Mouse (Mus musculus) layer of hippocampus, adult 9-10 months (tissue): Measurements from ENCODE around the gene Pdrg1.

Source experiments
- DNase-seq: peaks from one replicate; pipeline ENCODE4 v3.0.0; 2022; ENCODE audit warnings: low spot score

Gene Pdrg1

DNA sequence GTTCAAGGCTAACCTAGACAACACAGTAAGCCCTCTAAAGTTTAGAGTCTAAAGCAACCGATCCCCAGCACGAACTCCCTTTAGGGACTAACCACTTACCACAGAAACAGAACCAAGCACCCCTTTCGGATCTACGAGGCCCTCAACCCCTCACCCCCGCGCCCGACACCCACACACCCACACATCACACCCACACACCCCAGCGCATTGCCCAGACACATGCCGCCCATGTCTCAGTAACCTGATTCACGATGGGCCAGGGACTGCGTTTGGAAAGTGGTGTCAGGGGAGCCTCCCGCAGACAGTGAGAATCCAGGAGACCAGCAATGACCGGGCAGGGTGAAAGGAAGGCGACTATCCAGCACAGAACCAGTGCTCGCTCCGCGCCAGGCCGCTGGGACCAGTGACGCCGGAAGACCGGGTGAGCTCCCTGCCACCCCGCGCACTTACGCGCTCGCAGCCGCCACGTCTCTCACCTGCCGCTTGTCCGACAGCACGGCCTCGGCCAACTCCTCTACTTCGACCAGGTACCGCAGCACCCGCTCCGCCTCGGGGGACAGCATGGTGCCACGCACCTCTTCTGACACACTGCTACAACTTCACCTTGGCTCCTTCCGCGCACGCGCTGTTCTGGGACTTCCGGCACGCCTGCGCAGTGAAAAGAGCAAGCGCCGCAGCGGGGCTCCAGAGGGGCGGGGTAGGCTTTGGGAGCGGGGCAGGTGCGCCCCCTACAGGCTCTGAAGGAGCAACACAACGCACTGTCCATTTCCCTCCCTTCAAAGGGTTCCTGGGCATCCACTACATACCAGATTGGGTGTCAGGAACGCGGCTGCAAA, at the start of gene Pdrg1:
Gene Pdrg1 (minus strand): TSS at position 670 of the 836 bp plus-strand sequence.
- peak; percentile 89 for DNase-seq

DNA sequence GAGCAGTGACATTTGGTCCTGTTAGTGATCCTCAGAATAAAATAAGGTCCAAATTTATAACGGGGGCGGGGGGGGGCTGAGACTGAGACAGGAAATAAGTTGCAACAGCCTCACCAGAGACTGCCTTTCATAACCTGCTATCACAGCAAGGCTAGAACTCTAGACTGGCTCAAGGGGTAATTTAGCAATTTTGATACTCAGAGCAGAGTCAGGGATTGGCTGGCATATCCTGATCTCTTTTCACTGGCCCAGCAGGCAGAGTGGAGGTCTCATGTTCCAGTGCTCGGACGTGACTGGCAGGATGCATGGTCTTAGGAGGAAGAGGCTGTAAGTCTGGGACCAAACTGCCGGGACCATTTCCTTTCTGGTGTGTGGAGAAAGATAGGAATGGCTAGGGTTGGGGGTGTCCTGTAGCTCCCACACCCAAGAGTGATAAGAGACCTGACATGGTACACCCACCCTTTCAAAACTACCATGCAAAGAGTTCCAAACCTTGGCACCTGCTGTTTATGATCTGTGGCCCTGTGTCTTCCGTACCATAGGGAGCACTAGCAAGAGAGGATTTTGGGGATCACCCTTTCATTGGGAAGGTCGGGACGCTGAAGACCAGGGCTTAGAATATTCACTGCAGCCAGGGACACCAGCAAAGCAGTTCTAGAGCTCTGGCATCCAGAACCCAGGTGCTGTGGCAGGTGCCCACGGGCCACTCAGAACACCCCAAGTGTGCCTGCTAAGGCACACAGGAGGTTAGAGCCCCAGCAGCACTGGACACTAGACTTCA, 49.2 kb upstream of the Pdrg1 start:
- no peak for DNase-seq

DNA sequence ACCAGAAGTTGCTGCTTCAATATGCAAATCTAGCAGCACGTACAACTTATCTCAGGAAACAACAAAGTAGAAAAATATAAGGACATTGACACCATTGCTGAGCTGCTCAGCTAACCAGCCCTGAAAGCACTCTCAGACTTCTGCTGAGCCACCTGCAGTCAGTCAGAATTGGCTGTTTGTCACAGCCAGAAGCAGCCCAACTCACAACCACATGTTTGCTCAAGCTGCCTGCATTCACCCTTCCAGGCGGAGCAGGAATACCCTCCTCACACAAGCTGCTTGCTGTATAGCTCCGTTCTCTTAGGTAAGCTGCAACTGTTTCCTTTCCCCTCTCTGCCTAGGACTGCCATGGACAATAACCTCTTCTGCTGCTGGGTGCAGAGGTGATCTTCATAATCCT, 48.2 kb upstream of the Pdrg1 start:
- DNase-seq, result no peak

DNA sequence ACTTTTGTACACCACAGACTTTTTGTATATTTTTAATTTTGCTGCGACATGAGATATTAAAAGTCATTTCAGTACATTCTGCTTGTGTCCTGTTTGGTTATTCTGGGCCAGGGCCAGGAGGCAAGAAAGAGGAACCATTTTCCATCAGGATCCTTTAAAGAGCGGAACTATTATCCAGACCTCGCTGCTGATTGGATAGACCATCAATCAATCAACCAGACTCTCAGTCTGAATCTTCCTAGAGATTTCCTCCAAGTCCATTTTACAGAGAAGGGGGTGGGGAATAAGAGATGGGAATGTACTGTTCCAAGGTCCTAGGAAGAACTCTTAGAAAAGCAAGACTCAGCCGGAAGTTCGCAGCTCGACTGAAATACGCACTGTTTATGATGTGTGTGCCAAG, 45.0 kb upstream of the Pdrg1 start:
- no peak for DNase-seq

DNA sequence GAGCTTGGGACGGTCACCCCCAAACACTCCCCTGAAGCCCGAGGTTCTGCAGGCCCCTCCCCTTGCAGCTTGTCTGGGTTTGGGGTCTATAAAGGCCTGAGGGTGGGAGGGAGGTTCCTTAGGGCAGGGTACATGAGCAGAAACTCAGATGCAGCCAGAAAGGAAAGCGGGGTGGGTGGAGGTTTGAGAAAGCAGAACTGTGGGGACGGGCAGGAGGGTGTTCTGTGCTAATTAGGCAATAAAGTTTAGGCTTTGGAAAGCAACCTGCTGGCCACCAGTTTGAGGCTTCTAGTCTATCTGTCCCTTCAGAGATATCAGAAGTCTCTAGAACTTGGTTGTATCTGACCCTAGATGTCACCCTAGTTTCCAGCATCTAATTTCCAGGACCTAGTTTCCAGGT, 43.1 kb upstream of the Pdrg1 start:
- no peak for DNase-seq

DNA sequence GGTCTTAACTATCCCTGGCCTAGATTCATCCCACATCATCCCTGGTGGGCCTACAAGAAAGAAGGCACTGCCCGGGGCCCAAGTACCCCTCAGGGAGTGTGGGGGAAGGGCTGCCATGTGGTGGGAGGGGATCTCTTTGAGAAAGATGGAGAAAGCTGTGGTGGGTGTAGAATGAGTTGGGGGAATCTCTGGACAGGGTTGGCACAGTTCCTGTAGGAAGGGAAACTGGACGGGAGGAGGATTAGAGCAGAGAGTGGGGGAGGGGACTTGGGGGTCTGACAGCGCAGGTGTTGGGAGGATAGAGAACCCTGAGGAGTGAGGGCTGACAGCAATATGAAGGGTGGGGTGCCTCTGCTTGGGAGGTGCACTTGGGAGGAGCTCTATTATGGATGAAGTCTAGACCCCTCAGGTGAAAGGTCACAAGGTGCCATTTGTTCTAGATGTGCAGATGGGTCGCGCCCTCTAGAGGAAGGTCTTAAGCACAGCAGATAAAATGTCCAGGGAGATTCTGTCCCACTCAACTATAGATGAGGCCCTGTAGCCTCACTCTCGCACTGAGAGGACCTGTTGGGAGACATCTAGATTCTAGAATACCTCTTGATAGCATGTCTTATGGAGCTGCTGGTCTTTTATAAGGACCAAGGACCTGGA, 40.2 kb upstream of the Pdrg1 start:
- no peak for DNase-seq

DNA sequence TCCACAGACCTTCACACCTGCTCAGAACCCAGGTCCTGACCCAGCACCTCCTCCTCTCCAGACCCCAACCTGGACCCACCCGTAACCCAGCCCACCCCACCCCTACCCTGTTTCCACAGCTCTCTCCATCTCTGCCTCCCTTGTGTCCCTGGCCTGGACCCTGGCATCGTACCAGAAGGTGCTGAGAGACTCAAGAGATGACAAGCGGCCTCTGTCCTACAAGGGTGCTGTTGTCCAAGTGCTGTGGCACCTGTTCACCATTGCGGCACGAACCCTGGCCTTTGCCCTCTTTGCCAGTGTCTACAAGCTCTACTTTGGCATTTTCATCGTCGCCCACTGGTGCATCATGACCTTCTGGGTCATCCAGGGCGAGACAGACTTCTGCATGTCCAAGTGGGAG, 38.7 kb upstream of the Pdrg1 start:
- DNase-seq, result no peak

DNA sequence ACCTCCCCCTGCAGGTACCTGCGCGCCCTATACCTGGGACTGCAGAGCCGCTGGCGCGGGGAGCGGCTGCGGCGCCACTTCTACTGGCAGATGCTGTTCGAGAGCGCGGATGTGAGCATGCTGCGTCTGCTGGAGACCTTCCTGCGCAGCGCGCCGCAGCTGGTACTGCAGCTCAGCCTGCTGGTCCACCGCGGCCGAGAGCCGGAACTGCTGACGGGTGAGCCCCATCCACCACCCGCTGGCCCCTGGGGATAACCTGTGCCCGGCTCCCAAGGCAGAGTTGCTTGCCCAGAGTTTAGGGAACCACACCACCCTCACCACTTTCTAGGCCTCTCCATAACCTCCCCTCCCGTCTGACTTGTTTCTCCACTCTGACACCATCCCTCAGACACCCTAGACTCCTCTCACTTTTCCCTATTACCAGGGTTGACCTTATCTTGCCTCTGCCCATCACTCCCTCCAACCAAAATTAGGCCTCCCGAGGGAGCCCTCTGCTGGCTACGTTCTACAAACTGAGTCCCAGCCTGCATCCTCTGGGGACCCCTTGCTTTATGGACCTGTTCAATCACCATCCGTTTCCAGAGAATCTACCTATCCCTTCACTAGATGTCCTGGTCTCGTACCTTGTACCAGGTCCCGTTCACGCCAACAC, 37.6 kb upstream of the Pdrg1 start:
- DNase-seq, result no peak

DNA sequence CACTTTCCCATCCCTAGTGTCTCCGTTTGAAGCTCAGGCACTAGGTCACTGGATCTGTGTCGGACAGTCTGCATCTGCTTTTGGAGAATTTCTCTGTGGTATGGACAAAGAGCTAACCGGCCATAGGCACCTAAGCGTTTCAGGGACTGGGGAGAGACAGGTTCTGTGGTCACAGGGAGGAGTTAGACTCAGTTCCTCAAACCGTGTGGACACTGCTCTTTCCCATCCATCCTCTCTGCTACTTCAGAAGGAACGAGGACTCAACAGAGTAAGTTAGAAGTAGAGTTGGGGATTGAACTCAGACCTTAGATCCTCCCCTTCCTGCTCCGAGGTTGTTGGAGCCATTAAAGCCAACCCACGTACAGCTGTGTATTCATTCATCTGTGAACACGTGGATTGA, 36.3 kb upstream of the Pdrg1 start:
- no peak for DNase-seq

DNA sequence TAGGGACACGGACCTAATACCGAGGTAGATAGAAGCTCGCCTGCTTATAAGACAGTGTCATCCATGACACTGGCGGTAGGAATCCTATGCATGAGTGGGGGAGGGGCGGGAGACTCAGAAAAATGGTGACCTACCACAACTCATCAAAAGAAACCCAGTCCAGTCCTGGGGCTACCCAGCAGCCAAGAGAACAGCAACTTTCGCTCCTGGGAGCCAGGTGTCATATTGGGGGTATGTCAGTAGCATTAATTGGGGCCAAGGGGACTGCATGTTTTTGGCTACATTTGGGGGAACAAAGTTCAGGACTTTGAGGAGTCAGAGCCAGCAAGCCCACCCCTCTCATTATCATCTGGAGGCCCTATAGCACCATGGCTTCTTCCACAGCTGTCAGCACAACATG, 35.9 kb upstream of the Pdrg1 start:
- no peak for DNase-seq

DNA sequence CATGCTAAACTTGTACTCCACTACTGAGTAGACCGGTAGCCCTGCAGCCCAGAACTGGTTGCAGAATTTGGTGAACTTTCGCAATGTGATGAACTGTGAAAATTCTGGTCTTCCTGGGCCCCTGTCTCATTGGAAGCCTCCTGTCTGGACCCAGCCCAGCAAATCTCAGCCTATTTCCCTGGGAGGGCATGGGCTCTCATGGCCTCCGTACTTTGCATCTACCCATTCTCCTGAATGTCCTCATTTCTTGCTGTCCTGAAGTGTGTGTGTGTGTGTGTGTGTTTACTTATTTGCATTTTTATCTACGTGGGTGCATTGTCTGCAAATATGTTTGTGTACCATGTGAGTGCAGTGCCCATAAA, 34.8 kb upstream of the Pdrg1 start:
- DNase-seq, result no peak

DNA sequence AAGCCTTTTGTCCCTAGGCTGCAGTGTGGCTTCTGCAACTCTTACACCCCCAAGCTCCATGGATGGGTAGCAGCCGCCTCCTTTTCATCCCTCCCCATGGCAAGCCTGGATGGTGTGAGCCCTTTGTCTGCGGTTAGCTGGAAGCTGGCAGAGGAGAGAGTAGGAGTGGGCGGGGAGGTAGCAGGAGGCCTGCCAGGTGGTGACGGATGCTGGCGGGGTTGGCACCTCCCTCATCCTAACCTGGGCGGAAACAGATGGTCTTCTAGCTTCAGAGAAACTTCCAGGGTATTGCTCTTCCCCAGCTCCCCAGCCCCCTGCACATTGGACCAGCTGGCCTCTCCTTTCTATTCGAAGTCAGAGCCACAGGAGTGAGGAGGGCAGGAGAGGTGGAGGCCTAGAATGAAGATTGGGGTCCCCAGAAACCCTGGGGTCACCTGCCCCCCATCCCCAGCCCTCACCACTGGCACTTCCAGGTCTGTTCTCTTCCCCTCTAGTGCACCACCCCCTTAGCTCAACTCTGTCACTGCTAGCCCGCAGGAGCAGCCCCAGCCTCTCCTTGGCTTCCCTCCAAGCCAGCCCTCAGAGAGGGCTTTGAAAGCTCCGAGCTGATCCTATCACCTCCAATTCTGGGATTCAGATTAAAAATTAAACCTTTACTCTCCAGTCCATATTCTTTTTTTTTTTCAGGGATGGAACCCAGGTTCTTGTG, 34.2 kb upstream of the Pdrg1 start:
- no peak for DNase-seq

DNA sequence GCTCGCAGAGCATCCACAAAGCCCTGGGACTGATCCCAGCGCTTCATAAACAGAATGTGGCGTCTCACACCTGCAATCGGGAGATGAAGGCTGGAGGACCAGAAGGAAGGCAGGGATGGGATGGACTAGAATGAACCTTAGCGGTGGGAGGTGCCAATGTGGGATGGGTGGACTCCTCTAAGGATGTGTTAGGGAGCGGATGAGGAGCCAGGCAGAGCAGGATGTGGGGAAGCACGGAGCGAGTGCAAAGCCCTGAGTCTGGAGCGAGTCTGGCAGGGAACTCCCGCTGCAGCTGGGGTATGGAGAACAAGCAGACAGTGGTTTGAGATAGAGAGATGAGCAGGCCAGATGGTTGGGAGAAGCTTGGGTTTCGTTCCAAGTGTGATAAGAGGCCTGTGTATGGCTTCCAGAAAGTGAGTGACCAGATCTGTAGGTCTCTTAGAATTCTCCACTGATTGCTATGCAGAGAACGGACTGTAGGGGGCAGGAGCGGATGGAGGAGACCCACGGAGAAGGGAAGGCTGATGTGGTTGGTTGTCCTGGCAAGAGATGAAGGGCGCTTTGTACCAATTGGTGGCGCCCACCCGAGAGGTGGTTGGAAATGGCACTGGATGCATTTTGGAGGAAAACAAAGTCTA, 32.7 kb upstream of the Pdrg1 start:
- DNase-seq, result no peak

DNA sequence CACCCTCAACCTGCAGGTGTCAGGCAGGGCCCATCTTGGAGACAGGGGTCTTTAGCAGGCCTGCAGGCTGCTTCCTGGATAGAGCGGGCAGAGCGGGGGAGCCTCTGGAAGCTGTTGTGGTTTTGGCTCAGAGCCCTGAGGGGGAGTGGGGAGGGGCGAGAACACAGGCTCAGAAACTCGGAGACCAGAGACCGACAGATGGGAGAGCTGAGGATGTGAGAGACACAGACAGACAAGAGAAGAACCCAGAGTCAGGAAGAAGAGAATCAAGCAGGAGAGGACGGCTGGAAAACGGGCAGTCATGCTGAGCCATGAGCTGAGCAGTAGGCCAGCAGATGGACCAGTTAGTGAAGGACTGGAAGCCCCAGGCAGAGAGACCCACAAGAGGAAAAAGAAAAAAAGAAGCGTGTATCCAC, 30.7 kb upstream of the Pdrg1 start:
- DNase-seq, result no peak

DNA sequence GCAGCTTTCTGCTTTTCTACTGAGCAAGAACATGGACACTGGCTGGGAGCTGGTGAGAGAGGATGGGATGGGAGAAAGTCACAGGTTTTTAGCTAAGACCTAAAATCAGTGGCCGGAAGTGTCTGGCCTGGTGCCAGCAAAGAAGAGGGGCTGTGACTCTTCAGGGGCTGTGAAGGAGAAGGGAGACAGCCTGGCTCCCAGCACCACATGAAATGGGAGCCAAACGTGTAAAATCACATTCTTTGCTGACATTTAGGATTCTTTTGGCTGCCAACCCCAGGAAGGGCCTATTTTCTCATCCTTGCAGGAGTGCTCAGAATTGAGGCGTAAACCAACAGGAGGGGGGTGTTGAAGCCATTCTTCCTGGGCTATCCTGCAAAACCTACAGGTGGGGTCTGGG, 28.7 kb upstream of the Pdrg1 start:
- DNase-seq, result no peak

DNA sequence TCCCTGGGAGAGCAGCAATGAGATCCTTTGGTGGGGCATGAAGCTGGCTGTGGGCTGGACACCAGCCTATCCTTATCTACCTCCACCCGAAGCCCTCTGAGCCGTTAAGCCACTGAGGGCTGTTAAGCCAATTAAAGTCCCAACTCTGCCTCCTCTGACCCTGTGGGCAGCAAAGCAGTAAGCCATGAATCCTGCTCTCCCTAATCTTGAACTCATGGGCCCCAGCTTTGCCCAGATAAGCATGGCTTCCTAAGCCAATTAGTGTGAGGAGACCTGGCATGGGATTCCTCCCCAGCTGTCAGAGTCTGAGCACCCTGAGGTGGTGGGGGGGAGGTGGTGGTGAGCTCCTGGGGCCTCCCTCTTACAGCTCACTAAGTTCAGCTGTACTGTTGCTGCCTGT, 21.5 kb upstream of the Pdrg1 start:
- DNase-seq, result no peak

DNA sequence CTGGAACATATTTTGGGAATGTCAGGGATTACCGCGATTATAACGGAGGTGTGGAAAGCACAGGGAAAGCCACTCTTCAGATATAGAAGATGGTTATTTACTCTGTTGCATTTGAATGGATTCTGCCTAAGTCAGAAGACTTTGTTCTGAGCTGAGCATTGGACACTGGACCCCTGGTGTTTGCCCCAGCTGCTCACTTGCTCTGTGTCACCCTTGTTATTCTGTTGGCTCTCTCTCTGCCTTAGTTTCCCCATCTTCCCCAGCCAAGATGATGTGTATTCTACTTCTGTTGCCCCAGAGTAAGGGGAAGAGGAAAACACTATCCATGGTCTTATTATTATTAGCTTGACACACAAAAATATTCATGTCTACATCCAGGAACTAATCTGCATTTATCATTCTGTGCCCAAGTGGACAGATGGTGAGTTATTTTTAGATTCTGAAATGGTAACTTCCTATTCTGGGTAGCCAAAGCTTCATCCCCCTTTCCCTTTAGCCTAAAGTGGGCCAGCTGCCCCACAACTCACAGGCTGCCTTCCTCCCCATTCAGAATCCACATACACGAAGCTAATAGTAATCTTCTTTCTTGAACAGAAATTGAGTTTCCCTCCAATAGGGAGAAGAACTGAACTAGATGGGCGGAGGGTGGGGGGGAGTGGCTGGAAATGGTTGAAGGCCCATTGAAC, 18.5 kb upstream of the Pdrg1 start:
- DNase-seq, result no peak

DNA sequence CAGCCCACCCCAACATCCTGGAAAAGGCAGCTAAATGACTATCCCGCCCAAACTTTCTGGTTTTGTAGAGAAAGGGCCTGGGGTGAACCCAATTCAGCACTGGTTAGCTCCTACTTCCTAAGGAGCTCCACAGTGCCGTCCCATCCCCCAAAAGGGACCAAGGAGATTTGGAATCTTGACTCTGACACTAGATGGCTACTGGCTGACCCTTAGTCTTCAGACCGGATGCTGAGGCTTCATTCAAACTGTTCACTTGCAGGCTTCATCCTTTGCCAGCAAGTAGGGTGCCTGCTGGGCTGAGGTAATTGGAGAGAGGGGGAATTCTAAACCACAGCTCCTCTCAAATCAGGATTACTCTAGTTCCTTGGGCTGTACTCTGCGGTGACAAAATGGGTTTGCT, 17.7 kb upstream of the Pdrg1 start:
- no peak for DNase-seq

DNA sequence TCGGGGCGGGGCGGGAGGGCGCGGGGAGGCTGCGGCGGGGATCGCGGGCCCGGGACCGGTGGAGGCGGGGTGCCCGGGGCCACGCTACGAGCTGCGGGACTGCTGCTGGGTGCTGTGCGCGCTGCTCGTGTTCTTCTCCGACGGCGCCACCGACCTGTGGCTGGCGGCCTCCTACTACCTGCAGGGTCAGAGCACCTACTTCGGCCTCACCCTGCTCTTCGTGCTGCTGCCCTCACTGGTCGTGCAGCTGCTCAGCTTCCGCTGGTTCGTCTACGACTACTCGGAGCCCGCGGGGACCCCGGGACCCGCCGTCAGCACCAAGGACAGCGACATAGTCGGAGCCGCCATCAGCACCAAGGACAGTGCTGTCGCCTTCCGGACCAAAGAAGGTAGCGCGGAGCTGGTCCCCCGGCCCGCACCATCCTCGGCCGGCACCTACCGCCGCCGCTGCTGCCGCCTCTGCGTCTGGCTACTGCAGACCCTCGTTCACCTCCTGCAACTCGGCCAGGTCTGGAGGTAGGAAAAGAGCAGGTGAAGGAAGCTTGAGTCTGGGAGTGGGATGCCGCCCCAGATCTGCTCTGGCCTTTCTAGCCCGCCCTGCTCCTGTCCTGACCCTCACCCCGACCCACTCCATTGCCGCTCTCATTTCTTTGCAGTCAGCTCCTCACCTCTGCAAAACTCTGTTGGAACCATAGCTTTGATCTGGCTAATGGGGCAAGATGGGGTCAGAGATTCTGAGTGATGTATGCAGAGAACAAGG, 17.0 kb upstream of the Pdrg1 start:
- no peak for DNase-seq
